Mouse (Mus musculus) ovary, postnatal 10 days (tissue): Measurements from ENCODE around the gene Fkbp4.

ENCODE experiments used
- DNase-seq: peaks from one replicate; pipeline ENCODE4 v3.0.0; 2022; ENCODE audit warnings: low spot score

Gene Fkbp4

DNA sequence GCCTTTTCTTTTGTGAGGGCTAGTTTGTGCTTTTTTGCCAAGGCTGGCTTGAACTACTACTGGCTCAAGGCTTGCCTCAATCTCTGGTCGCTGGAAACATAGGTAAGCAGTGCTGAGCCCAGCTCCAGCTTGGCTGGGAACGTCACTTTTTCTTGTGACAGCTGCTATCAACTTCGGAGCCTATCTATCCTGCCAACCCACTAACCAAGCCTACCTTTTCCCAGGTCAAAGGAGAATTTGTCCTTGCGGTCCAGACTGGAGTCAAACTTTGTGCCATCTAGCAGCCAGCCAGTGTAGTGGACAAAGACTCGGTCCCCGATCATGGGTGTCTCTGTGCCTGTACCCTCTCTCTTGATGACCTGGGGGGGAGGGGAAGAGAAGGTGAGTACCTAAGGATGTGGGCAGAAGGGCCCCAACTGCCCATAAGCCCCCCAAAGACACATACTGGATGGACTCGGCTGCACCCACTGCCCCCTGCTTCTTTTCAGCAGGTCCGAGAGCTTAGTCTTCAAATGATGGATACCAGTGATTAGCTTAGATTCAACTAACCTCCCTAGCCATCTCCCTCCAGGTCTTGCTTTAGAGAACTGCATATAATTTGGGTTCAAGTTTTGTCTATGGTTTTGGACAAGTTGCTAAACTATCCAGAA, 2.0 kb downstream of the Fkbp4 start:
- DNase-seq: no peak

DNA sequence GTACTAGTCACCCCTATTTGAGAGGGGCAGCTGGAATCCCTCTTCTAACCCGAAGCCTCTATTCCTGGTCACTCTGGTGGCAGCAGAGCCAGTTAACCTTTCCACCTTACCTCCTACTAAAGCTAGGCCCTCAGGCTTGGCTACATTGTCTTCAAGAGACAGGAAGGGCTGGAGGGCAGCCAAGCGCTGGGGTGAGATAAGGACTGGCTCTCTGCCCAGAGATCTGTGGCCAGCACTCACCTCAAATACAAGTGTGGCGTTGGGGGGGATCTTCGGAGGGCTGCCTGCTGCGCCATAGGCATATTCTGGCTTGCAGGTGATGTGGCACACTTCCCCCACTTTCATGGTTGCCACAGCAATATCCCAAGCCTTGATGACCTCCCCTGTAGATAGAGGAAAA, 3.0 kb downstream of the Fkbp4 start:
- no peak for DNase-seq

DNA sequence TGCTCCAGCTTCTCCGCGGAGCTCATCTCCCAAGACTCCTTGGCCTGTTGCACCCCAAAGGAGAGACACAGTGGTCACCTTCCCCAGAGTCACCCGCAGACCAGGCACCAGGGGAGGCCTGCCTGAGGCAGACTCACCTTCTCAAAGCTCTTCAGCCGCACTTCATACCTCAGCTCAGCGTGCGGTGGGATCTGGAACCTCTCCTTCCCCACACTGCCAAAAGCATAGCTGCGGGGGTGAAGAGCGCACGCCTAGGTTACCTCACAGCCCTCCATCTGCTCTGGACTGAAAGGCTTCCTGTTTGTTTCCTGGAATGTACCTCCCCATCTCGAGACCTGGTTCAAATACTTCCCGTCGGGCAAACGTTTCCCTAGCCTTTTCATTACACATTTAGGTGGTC, 4.9 kb downstream of the Fkbp4 start:
- no peak for DNase-seq

DNA sequence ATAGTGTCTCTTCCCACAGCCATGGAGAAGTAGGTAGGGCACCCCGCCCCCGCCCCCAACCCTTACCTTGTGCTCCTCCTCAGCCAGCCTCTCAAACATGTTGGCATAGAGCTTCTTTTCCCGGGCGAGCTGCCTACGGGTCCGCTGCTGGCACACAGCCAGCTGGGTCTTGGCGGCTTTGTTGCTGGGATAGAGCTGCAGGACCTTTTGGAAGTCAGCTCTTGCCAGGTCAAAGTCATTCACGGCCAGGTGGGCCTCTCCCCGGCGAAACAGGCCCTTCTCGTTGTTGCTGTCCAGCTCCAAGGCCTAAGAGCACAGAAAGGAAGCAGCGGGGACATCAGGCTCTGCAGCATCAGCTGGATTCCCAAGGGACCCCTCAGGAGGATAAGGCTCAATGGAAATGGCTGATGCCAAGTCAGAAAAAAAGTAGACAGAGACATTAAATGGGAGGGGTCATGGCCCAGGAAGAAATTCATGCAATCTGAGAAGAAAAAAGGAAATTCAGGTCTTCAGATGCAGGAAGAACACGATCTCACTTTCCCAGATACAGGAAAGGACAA, 6.0 kb downstream of the Fkbp4 start:
- no peak for DNase-seq

DNA sequence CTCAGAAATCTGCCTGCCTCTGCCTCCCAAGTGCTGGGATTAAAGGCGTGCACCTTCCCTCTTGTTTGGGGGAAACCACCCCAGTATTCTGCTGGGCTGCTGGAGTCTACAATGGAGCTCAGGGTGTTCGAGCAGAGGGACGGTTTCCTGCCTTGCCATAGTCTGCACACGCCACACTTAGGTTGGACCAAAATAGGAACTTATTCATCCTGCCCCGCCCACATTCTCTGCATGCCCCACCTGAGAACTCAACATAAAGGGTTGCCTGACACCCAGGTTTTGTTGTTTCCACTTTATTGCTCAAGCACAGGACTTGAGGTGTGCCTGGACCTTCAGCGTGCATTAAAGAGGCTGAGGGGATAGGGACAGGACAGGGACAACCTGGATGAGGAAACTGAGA, 8.7 kb downstream of the Fkbp4 start:
- DNase-seq: no peak

DNA sequence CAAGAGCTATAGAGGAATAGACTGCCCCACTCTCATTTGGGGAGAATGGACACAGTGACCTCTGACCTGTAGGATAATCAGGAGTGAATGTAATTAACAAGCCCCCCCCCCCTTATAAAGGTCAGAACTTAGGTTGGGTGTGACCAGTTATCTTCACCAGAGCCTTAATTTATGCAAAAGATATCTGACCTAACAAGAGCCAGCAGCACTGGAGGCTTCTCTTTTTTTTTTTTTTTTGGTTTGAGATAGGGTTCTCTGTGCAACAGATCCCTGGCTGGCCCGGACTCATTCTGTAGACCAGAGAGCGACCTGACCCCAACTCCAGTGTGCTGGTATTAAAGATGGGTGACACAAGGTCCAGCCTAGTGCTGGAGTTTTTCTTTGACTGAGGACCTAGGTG, 9.2 kb downstream of the Fkbp4 start:
- DNase-seq: no peak

DNA sequence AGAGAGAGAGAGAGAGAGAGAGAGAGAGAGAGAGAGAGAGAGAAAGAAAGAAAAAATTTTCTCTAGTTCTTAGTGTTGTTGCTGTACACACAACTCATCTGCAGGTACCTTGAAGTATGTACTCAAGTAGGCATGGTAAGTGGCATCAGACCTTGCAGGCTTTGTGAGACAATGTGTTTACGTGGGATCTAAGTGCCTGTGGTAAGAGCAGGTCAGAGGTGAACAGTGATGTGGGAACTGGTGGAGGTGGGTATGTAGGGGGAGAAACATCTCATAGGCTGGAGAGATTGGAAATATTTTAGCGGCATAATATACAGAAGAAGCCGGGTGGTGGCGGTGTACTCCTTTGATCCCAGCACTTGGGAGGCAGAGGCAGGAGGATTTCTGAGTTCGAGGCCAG, 10.9 kb downstream of the Fkbp4 start:
- DNase-seq: no peak

DNA sequence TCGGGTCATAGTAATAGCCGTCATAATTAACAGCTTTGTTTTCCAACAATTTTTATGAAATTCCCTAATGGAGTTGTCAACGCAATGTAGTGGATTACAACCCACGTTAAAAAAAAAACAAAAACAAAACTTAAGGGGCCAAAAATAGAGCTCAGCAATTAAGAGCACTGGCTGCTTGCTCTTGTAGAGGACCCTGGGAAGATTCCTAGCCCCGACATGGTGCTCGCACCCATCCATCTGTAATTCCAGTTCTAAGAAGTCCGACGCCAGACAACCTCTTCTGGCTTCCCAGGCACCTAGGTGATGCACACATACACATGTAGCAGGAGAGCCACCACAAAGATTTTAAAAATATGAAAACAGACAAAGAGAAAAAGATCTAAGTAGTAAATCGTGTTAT, 13.4 kb downstream of the Fkbp4 start:
- no peak for DNase-seq

DNA sequence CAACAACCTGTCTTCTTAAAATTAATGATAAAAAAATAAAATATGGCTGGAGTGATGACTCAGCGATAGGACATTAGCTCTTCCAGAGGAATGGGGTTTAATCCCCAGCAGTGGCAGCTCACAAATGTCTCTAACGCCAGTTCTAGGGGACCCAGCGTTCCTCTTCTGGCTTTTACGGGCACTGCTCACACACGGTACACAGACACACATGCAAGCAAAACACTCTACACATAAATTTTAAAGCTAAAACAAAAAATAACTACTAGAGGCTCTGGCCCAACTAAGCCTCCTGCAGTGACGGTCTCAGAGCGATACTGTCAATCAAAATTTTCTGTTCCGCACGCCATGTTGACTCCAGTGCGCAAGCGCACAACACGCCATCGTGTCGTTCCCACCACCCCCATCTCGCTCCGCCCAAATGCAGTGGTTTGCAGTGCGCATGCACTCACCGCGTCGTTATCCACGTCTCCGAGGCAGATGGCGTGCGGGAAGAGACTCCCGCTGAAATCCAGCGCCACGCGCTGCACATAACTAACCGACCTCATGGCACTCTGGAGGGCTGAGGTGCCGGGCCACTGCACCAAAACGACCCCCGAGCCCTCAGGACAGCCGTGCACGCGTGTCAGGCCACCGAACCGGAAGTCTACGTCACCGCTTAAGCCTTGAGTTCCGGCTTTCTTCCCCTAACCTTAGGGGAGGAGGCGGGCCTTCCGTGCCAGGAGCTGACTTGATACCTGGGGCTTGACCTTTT, 14.0 kb downstream of the Fkbp4 start, which contains the start of gene Itfg2:
Gene Itfg2 (minus strand): TSS at position 663 of the 751 bp plus-strand sequence.
- peak; percentile 89 for DNase-seq

DNA sequence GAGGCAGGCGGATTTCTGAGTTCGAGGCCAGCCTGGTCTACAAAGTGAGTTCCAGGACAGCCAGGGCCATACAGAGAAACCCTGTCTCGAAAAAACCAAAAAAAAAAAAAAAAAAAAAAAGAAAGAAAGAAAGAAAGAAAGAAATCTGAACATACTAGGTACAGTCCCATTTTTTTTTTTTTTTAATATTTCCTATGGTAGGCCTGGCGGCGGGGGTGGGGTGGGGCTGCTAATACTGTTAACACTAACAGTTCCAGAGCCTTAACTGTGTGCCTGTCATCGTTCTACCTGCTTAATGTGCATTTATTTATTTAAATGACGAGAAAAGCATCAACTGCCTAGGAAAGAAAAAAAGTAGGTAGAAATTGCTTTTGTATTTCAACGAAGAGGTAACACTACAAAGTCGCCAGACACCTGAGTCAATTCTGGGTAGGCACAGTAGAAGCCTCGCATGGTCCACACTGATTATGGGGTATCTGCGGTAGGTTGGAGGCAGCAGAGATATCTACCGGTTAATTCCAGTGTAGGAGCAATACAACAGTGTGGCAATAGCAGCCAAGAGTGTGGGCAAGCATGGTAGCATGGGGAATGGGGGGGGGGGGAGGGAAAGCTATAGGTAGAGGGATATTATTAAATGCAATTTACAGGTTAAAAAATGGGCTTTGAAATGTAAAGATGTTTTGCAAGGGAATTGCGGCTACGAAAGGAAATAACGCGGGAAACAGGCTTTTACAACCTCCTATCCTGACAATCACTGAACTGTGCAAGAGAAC, 14.8 kb downstream of the Fkbp4 start:
- no peak for DNase-seq

DNA sequence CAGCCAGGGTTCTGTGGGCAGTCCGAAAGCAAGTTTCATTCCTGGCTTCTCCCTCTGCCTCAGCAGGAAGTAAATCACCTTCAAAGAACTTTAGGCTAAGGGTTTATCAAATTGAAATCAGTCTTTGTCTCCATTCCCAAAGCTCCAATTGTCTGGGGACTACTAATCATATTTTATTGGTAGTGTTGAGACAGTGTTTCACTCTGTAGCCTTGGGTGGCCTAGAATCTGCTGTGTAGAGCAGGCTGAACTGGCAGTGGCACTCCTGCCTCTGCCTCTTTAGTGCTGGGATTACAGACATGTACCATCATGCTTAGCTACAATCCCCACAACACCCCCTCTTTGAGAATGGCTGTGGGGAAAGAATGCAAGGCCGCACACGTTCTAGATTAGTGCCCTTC, 17.0 kb downstream of the Fkbp4 start:
- DNase-seq: no peak

DNA sequence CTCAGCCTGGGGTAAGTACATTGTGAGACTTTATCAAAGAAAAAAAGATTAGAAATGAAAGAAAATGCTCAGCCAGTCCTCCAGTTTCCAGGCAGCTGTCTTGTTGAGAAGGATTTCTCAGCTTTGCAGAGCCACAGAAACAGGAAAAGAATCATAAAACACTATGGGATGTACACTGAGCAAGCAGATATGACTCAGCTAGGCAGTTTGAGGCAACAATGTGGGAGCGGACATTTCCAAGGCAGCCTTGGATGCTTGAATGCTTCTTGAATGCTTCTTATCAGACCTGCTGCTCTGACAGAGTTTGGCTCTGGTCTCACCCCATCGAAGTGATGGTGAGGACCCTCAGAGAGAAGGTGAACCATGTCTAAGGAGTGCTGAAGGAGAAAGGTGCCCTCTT, 17.4 kb downstream of the Fkbp4 start:
- DNase-seq: no peak

DNA sequence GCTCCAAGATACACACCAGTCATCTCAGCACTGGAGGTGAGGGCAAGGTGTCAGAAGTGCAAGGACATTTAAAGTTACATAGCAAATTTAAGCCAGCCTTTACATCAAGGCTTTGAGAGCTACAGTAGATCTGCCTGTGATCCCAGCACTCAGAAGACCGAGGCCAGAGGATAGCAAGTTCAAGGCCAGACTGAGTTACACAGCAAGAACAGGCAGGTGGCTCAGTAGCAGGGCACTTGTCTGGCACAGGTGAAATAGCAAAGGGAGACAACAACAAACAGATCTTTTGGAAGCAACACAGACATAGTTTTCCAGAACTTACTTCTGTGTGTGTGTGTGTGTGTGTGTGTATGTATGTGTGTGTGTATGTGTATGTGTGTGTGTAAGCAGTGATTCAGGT, 20.4 kb downstream of the Fkbp4 start:
- no peak for DNase-seq

DNA sequence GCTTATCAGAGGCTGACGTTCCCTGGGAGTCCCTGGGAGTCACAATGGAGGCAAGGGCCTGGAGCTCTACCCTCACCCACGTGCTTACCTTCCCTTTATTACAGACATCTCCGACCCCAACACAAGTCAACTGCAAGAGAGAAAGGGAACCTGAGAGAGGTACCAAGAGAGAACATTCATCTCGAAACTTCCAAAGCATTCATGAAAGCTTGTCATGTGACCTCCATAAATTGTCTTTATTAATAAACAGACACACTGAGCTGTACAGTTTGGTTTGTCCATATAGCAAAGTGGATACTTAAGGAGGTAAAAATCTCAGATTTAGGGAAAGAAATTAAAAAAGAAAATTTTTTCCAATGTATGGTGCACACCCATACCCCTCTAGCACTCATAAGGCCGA, 22.3 kb downstream of the Fkbp4 start:
- DNase-seq: no peak

DNA sequence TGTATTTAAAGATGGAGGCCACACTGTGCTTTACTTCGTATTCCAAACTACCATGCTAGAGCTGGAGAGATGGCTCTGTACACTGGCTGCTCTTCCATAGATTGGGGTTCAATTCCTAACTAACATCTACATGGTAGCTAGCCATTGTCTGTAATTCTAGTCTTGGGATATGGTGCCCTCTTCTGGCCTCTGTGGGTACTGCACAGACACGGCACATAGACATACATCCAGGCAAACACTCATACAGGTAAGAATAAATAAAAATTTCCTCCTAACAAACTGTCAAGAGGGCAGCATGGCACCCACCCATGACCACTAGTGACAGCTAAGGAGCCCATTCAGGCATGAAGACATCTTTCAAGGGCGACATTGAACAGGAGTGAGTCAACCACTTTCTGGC, 27.4 kb downstream of the Fkbp4 start:
- peak; percentile 75 for DNase-seq

DNA sequence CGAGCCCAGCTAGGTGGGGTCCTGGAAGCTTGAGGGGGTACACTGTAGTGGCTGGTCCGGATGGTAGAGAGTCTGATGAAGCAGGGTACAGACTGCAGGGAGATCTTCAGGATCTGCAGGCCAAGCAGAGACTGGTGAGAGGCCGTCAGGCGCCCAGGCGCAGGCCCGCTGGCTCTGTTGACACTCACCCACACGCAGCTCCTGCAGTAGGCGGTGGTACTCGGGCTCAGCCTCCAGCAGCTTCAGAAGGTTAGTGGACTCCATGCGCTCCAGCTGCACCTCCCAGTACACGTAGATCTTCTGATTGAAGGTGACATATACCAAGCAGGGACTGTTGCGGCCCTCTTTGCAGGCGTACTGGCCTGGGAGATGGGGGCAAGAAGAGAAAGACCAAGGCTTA, 28.2 kb downstream of the Fkbp4 start:
- DNase-seq: no peak

DNA sequence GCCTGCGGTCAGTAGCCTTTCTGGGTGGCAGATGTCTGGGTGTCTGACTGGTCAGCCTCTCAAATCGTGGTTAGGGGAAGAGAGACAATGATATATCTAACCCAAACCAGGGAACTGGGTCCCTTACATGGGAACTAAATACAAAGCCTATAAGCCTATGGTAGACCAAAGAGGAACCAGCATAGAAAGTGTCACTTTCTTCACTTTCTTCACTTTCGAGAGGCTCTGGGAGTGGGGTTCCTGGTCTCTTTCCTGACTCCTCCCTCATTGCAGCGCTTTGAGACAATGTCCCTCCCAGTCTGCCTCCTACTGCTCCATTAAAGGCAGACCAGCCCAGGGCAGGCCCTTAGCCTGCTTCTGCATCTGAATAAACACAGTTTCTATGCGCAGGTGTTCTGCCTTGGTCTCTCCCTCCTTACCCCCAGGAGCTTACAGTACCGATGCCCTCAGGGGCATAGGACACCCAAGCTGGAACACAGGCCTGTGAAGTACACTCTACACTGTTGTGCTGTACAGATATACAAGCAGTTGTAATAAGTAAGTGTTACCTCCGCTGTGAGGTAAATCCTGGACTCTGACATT, 29.8 kb downstream of the Fkbp4 start:
- no peak for DNase-seq

DNA sequence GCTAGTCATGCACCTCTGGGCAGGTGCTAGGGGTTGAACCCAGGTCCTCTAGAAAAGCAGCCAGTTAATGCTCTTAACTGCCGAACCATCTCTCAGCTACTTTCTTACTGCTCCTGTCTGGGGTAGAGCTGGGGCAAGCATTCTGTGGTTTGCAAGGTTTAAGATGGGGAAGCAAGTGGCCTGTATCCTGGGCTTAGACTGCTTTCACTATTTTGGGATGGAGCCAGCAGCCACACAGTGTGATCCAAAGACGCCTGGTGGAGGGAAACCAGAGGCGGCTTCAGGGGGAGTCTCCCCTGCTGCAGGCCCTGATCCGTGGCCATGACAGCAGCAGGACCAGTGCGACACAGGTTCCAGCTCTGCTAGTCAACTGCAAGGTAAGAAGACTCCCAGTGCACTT, 33.8 kb downstream of the Fkbp4 start:
- no peak for DNase-seq

DNA sequence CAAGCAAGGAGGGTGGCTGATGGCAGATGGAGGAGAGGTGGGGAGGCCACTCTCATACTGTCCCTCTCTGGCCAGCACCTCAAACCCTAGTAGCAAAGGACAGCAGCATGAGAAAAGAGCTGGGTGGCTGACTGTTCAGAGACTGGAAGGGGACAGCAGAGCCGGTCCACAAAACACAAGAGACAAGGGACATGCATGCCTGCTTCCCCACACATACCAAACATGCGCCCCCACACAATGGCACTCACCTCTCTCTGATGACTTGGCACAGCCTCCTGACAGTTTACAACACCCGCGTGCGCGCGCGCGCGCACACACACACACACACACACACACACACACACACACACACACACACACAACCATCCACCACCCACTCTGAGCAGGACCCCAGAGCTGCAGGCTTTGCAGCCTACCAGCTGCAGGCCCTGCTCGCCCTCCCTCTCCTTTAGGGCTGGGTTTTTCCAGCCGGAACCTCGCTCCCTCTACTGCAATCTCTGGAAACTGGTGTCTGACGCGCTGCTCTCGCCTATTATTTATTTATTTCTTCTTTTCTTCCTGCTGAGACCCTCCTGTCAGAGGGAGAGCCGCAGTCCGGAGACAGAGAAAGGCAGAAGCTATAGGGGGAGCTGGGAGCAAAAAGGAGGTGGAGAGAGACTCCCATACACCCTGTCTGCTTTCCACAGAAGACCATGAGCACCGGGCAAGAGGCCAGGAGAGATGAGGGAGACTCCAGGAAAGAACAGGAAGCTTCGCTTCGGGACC, 38.9 kb downstream of the Fkbp4 start:
- peak; percentile 27 for DNase-seq

DNA sequence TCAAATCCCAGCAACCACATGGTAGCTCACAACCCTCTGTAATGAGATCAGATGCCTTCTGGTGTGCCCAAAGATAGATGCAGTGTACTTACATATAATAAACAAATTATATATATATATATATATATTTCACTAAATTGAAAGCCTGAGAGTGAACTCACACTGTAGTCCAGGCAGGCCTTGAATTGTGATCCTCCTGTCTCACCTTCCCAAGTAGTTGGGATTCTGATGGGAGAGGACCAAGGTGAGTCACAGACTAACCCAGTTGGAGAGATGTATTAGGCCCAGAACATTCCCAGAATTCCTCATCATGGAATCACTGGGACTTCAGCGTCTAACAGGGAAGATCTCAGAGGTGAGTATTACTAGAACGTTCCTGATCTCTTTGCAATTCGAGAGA, 39.5 kb downstream of the Fkbp4 start, which contains the start of gene Nrip2:
Gene Nrip2 (plus strand): TSS at position 301 of the 400 bp plus-strand sequence.
- no peak for DNase-seq

DNA sequence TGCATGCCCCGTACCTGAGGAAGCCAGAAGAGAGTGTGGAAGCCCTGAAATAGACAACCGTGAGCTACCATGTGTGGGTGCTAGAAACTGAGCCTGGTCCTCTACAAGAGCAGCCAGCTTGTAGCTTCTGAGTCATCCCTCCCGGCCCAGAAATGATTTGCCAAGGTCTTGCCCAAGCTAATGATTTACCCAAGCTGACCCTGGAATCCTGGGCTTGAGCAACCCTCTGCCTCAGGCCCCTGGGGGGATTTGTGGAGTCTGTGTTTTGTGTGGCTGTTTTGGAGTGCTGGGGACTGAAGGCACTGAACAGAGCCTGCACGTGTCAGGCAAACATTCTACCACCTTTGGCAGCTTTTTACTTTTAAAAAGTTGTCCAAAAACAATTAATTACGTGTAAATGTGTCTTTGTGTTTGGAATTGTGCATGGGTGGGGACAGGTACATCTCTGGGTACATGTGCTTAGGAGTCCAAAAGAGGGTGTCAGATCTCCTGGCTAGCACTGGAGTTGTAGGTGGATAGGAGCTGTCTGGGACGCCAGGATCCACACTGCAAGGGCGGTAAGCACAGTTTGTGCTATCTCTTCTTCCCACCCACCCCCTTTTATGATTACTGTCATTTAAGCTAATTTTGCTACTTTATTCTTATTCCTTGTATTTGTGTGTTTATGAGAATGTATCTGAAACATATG, 40.8 kb downstream of the Fkbp4 start:
- no peak for DNase-seq
